Mouse (Mus musculus) embryonic stem cell, embryonic (primary cell): ENCODE measurements around the gene Sec11a.

Source experiments
- CTCF ChIA-PET, 4 experiments: fragments of 300-600 bp in 2 of 4; fragments of 350-600 bp in 2 of 4; sonication (Branson Sonifier 250); formaldehyde crosslinking; loops; one replicate each; lab custom pipeline; 2022; ENCODE audit warnings: inconsistent platforms in 2 of 4; lab: Charles Lee
- POLR2A ChIA-PET, 4 experiments: fragments of 300-600 bp in 2 of 4; fragments of 350-600 bp in 2 of 4; sonication (Branson Sonifier 250); formaldehyde crosslinking; loops; one replicate each; lab custom pipeline; 2022; ENCODE audit warnings: antibody characterized with exemption in 4 of 4, inconsistent platforms in 1 of 4; lab: Charles Lee

Sec11a gene

GRCm38 (mm10) chr7:80919647-80920008 is 28.0 kb downstream of the Sec11a start:
- ChIA-PET POLR2A (interaction anchor here in 3 of 4 experiments (0.7 to 2.5 kb wide), 7 partner anchors 14 to 140 kb away, joined by 3 to 10 read pairs (median 5); partner anchors contain the start of genes Nmb (in 2 of the 3) and Wdr73 (in 2 of the 3)), CTCF (interaction anchor here in 2 of 4 experiments (0.5 kb wide), 3 partner anchors 13 to 85 kb away, joined by 3 to 4 read pairs (median 3); no protein-coding TSS in a partner anchor)

DNA sequence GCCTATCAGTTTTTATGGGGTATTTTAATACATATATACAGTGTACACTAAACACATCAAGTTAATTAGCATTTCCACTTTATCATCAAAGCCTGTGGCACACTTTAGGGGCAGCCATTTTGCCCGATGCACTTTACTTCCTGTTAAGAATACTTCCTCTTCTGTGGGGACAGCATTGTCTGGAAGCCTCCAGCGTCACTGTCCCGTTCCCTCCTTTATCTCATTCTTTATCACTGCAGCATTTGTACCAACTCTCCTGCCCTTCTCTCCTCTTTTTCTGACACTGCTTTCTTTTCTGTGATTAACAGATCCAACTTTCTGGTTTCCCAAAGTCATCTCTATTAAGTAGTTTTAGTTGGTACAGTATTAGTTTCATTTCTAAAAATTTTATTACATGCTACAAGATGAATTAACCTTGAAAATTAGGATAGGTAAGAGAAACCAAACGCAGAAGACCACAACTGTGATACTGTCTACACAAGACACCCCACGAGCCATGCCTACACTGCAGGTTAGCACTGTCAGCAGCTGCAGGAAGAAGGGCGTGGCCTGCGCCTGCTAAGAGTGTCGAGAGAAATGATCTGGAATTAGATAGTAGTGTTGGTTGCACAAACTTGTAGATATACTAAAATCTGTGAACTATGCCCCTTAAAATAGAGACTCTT is 28.5 kb downstream of the Sec11a start:
- ChIA-PET POLR2A (interaction anchor here in 3 of 4 experiments (0.9 to 2.5 kb wide), 10 partner anchors 13 to 140 kb away, joined by 3 to 10 read pairs (median 3); partner anchors contain the start of genes Nmb (in 2 of the 3) and Wdr73 (in 2 of the 3)), CTCF (interaction anchor here in 1 of 4 experiments (0.5 kb wide), 1 partner anchor 86 kb away, joined by 3 read pairs; no protein-coding TSS in a partner anchor)

GRCm38 (mm10) chr7:80917916-80918465 is 29.6 kb downstream of the Sec11a start:
- CTCF ChIA-PET: no interaction called here
- POLR2A ChIA-PET: interaction anchor here in 2 of 4 experiments (0.9 to 2.4 kb wide), 9 partner anchors 14 to 57 kb away, joined by 3 to 10 read pairs (median 3); partner anchors contain the start of genes Wdr73 (in 2 of the 2), Sec11a (in 1 of the 2) and Zscan2 (in 1 of the 2)

- CTCF ChIA-PET: no interaction called here
- POLR2A ChIA-PET: interaction anchor here in 2 of 4 experiments (0.6 to 5.2 kb wide), 17 partner anchors 8 to 181 kb away, joined by 3 to 34 read pairs (median 3); partner anchors contain the start of genes Wdr73 (in 2 of the 2), Sec11a (in 1 of the 2) and Zscan2 (in 1 of the 2)
Measured at GRCm38 (mm10) chr7:80912496-80912895, 35.1 kb downstream of the Sec11a start.

GRCm38 (mm10) chr7:80911053-80911452 is 36.5 kb downstream of the Sec11a start:
- ChIA-PET CTCF (interaction anchor here in 2 of 4 experiments (0.6 to 1.4 kb wide), 2 partner anchors 23 to 710 kb away, joined by 3 to 5 read pairs; no protein-coding TSS in a partner anchor), POLR2A (interaction anchor here (0.5 to 5.2 kb wide), 19 partner anchors 9 to 231 kb away, joined by 3 to 34 read pairs (median 4); partner anchors contain the start of genes Wdr73 (in 4 of the 4) and Sec11a (in 1 of the 4))

DNA sequence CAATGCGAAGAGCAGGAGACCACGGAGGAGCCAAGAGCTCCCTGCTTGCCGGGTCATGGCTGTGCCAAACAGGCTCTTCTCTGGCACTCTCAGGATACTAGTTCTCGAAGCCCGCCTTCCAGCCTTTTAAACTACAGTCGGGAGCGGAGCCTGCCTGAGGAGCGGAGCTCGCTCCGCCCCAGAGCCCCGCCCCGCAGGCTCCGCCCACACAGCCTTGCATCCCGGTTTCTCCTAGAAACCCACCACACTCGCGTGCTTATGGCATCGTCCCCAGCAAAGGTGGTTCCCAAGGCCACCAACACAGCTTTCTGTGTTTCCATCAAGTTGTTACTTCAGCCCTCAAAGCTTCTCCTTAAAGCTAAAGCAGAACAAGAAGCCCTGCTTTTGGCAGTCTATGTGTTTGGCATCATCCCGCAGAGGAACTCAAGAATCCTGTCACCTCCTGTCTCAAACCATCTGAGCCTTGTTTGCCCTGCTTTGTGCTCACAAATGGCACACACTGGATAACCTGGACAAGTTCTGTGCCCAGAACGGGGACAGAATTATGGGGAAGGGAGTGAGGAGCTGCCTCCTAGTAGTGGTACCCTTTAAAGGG is 42.6 kb downstream of the Sec11a start, which contains the start of gene Nmb:
Nmb (minus strand) TSS at position 156 of the 595 bp plus-strand sequence.
- CTCF ChIA-PET: interaction anchor here (0.7 to 1.1 kb wide), 9 partner anchors 8 to 108 kb away, joined by 3 read pairs; no protein-coding TSS in a partner anchor

DNA sequence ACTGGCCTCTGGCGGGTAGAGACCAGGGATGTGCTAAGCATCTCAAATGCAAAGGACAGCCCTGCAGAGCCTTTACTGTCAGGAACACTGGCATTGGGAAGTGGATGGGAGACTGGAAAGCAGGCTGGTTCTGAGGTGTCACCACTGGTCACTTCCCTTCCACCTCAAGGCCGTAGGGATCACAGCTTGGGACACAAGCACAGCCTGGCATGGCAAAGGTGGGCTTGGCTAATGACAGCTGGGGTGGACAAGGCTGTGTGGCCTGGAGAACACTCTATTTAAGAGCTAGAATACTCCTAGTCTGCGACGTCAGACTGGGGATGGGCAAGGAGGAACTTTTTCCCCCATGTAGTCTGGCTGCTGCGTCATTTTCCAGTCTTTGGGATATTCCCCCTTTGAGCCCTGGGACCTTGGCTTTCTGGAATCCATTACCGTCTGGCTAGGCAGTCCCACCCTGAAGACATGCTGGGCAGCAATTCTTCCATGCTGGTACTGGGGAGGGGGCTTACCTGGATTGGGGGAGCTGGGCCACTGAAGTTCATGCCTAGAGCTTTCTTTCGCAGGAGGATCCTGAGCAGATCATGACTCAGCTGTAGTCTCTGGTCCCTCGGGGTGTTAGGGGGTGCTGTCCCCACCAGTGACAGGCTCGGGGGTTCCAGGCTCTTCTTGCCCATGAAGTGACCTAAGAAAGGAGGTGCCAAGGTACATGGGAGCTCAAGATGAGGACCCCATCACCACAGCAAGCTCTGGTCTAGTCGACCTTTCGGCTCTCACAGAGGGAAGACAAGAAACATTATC is 43.8 kb downstream of the Sec11a start:
- POLR2A ChIA-PET: interaction anchor here (0.6 to 9.7 kb wide), 24 partner anchors 10 to 440 kb away, joined by 3 to 125 read pairs (median 4); partner anchors contain the start of genes Sec11a (in 1 of the 4) and Zscan2 (in 1 of the 4)
- CTCF ChIA-PET: interaction anchor here in 2 of 4 experiments (0.6 to 1.1 kb wide), 2 partner anchors 15 to 431 kb away, joined by 3 to 8 read pairs; no protein-coding TSS in a partner anchor

More for the DNA sequence above, 42.6 kb downstream of the Sec11a start, which contains the start of gene Nmb:
- POLR2A ChIA-PET: interaction anchor here (0.6 to 9.7 kb wide), 44 partner anchors 8 to 439 kb away, joined by 3 to 125 read pairs (median 4); partner anchors contain the start of genes Alpk3 (in 2 of the 4), Zscan2 (in 2 of the 4) and Sec11a (in 1 of the 4)

DNA sequence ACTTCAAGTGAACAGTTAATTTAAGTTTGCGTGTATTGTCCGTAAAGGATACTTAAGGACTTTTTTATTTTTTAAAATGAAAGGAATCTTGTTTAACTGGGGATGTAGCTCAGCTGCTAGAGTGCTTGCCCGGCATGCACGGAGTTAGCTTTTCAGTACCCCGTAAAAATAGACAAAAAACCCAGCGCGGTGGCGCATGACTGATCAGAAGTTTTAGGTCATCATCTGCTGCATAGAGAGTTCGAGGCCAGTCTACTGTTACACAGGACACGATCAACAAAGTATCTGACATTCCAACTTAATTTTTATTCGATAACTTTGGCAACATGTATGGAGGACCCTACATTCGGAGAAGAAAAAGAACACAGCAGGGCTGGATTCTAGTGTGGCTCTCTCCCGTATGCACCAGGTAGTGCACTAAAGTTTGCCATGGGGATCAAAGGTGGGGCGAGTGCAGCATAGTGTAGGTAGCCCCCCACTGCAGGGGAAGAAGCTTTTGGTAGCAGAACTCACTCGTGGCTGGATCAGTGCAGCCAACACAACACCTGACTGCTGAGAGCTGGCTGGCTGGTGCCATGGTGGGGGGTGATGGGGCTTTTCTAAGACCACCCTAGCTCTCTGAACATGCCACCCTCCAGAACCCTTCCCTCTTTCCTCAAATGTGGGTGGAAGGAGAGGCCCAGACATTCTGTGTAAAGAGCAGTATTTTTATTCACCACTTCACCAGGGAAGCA is 45.9 kb downstream of the Sec11a start:
- ChIA-PET POLR2A (interaction anchor here (0.7 to 9.7 kb wide), 48 partner anchors 8 to 443 kb away, joined by 3 to 125 read pairs (median 4); partner anchors contain the start of genes Sec11a (in 2 of the 4), Alpk3 (in 1 of the 4), Rps17 (in 1 of the 4) and Zscan2 (in 1 of the 4)), CTCF (interaction anchor here in 3 of 4 experiments (0.7 to 1.5 kb wide), 4 partner anchors 12 to 45 kb away, joined by 3 read pairs; no protein-coding TSS in a partner anchor)

GRCm38 (mm10) chr7:80900944-80901501 is 46.6 kb downstream of the Sec11a start, which contains the start of gene Wdr73:
Wdr73 (minus strand) TSS chr7:80901269.
- CTCF ChIA-PET: interaction anchor here in 3 of 4 experiments (0.7 to 1.5 kb wide), 5 partner anchors 12 to 44 kb away, joined by 3 read pairs; no protein-coding TSS in a partner anchor
- POLR2A ChIA-PET: interaction anchor here (0.5 to 9.7 kb wide), 54 partner anchors 8 to 444 kb away, joined by 3 to 125 read pairs (median 4); partner anchors contain the start of genes Sec11a (in 2 of the 4), Alpk3 (in 1 of the 4), Rps17 (in 1 of the 4) and Zfp592 (in 1 of the 4)

DNA sequence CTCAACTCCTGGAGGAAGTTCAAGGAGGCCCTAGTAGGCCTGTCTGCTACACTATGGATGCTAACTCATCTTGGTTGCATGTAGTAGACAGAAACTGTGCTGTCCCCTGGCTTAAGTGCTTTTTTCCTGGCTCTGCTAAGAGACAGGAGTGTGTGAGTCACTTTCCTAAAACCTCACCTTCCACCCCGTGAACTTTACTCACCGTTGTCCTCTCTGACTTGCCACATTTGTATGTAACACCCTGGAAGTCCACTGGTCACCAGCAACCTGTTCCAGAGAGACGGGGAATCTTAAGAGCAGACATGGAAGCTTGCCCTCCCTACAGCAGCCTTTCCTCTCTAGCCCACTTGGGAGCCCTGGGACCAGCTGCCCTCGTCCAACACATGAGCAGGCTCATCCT is 49.9 kb downstream of the Sec11a start:
- ChIA-PET CTCF (interaction anchor here in 2 of 4 experiments (0.6 to 1.8 kb wide), 3 partner anchors 9 to 40 kb away, joined by 3 to 4 read pairs (median 3); no protein-coding TSS in a partner anchor), POLR2A (interaction anchor here in 3 of 4 experiments (1.6 to 9.7 kb wide), 4 partner anchors 7 to 16 kb away, joined by 4 to 125 read pairs (median 46); no protein-coding TSS in a partner anchor)

DNA sequence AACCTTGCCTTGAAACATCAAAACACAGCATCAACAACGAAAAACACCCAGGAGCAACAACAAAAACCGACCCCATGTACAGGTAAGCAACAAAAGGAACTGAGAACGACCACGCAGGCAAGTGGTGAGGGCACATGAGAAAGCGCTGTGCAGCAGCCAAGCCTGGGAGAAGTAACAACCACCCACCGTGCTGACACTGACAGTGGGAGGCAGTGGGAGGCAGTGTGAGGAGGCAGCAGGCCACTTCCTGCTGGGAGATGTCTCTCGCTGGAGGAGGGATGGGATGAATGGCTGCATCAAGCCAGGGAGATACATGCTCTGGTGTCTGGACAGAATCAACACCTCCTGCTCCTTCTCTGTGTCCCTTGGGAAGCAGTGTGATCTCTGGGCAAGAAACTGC is 50.4 kb downstream of the Sec11a start:
- ChIA-PET CTCF (no interaction called here), POLR2A (interaction anchor here in 2 of 4 experiments (1.6 to 9.7 kb wide), 3 partner anchors 7 to 17 kb away, joined by 4 to 125 read pairs (median 82); no protein-coding TSS in a partner anchor)

GRCm38 (mm10) chr7:80894815-80895519 is 52.6 kb downstream of the Sec11a start:
- ChIA-PET POLR2A (interaction anchor here in 2 of 4 experiments (0.7 to 10.4 kb wide), 7 partner anchors 7 to 52 kb away, joined by 3 to 125 read pairs (median 4); partner anchors contain the start of genes Nmb (in 2 of the 2), Sec11a (in 1 of the 2) and Wdr73 (in 1 of the 2)), CTCF (no interaction called here)

GRCm38 (mm10) chr7:80894196-80894595 is 53.4 kb downstream of the Sec11a start:
- ChIA-PET CTCF (interaction anchor here in 1 of 4 experiments (0.5 kb wide), 1 partner anchor 240 kb away, joined by 3 read pairs; no protein-coding TSS in a partner anchor), POLR2A (interaction anchor here in 3 of 4 experiments (1.1 to 10.4 kb wide), 5 partner anchors 8 to 189 kb away, joined by 3 to 125 read pairs (median 3); partner anchors contain the start of genes Nmb (in 2 of the 3), Alpk3 (in 1 of the 3) and Wdr73 (in 1 of the 3))

GRCm38 (mm10) chr7:80893753-80894129 is 53.8 kb downstream of the Sec11a start:
- CTCF ChIA-PET: interaction anchor here in 2 of 4 experiments (0.5 to 1.1 kb wide), 2 partner anchors 11 to 241 kb away, joined by 3 read pairs; no protein-coding TSS in a partner anchor
- POLR2A ChIA-PET: interaction anchor here in 3 of 4 experiments (0.6 to 10.4 kb wide), 5 partner anchors 8 to 189 kb away, joined by 3 to 125 read pairs (median 3); partner anchors contain the start of genes Nmb (in 2 of the 3), Alpk3 (in 1 of the 3), Sec11a (in 1 of the 3) and Wdr73 (in 1 of the 3)
